ENCODE assay signal across 11 mouse cellular contexts in the genomic region with DNA sequence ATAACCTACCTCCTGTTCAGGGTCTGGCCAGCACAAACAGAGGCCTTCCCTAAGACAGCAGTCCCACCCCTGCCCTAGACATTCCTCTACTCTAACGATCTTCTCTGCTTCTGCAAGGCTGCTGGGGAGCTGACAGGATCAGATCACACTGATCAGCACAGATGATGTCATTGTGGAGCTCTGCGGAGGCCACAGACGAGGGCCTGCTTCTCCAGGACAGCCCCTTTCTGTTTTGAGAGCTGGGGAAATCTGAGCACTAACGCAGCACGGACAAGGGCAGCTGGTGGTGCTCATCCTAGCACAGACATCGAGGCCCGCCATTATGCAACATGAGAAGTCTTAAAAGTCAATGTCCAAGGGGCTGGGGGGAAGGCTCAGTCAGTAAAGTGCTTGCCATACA.
DNase-seq lines count a peak whose midpoint lies in the region; ATAC-seq lines count a peak whose summit lies in the region.
"Had no signal": no experiment of that assay in that cellular context is flagged by ENCODE, and none has a peak within 500 bp of the region (broad histone marks: within the 10 kb centered on the region; RNA-seq: fewer than 3 reads in every experiment).

No protein-coding gene starts in this region.

- H3K4me3 ChIP-seq in heart, embryonic 10.5 days = no peak overlapping the region
- H3K4me3 ChIP-seq in limb, embryonic 12.5 days (replicated peaks) = no peak overlapping the region
- no peak overlapping the region for H3K4me3 ChIP-seq in limb, embryonic 10.5 days
- no peak overlapping the region for H3K4me3 ChIP-seq in intestine, embryonic 15.5 days (replicated peaks)
- H3K4me3 ChIP-seq in stomach, embryonic 14.5 days (ENCODE audit: low read depth, low read length) = no peak overlapping the region
- H3K4me3 ChIP-seq: embryonic facial prominence, embryonic 15.5 days had no signal

- peak; percentile 40; the same call in 1 of the 2 replicates for ATAC-seq in limb, embryonic 12.5 days (ENCODE audit: insufficient number of reproducible peaks, insufficient read depth, low FRiP score, low TSS enrichment, low read depth)
- peak; percentile 15; the same call in 1 of the 2 replicates for ATAC-seq in intestine, embryonic 15.5 days
- ATAC-seq in stomach, embryonic 14.5 days (ENCODE audit: insufficient number of reproducible peaks, insufficient read depth, low FRiP score, low read depth) = peak; percentile 18; the same call in 1 of the 2 replicates
- ATAC-seq in erythroblast, adult 5-6 weeks (replicated peaks; ENCODE audit: low FRiP score, poor library complexity, severe bottlenecking) = no peak

- whole genome bisulfite sequencing in heart, embryonic 10.5 days = 11% methylated on average over 7 of the region's 7 CpGs
- 27% methylated on average over 7 of the region's 7 CpGs for WGBS in limb, embryonic 12.5 days
- 19% methylated on average over 7 of the region's 7 CpGs for WGBS in limb, embryonic 10.5 days
- 10% methylated on average over 7 of the region's 7 CpGs for WGBS in intestine, embryonic 15.5 days
- 21% methylated on average over 7 of the region's 7 CpGs for WGBS in stomach, embryonic 14.5 days

- no peak overlapping the region for H3K9ac ChIP-seq in limb, embryonic 12.5 days (replicated peaks)
- no peak overlapping the region for H3K9ac ChIP-seq in intestine, embryonic 15.5 days
- H3K9ac ChIP-seq in stomach, embryonic 14.5 days (replicated peaks; ENCODE audit: low read depth, low read length) = no peak overlapping the region
- H3K9ac ChIP-seq: embryonic facial prominence, embryonic 15.5 days had no signal

- no peak overlapping the region for H3K4me2 ChIP-seq in limb, embryonic 12.5 days
- H3K4me2 ChIP-seq in intestine, embryonic 15.5 days (replicated peaks) = no peak overlapping the region
- H3K4me2 ChIP-seq in stomach, embryonic 14.5 days (replicated peaks; ENCODE audit: low read depth, low read length) = no peak overlapping the region
- H3K4me2 ChIP-seq: embryonic facial prominence, embryonic 15.5 days had no signal

- no peaks in the 10 kb centered on the region for H3K27me3 ChIP-seq in heart, embryonic 10.5 days (ENCODE audit: insufficient read depth, poor library complexity, severe bottlenecking)
- no peaks in the 10 kb centered on the region for H3K27me3 ChIP-seq in limb, embryonic 12.5 days
- H3K27me3 ChIP-seq in limb, embryonic 10.5 days (ENCODE audit: low read depth, poor library complexity, severe bottlenecking) = no peaks in the 10 kb centered on the region
- no peaks in the 10 kb centered on the region for H3K27me3 ChIP-seq in intestine, embryonic 15.5 days (replicated peaks)
- H3K27me3 ChIP-seq in stomach, embryonic 14.5 days (ENCODE audit: control insufficient read depth, insufficient read depth, low read length) = no peaks in the 10 kb centered on the region
- H3K27me3 ChIP-seq: embryonic facial prominence, embryonic 15.5 days had no signal

- H3K4me1 ChIP-seq in heart, embryonic 10.5 days = peaks cover 25% of the 10 kb centered on the region
- H3K4me1 ChIP-seq in limb, embryonic 12.5 days (replicated peaks) = peaks cover 2% of the 10 kb centered on the region; the same call in 1 of the 2 replicates
- H3K4me1 ChIP-seq in limb, embryonic 10.5 days = peaks cover 8% of the 10 kb centered on the region
- 0 out of 2 replicates have a peak, but pooled peaks cover 4% of the 10 kb centered on the region for H3K4me1 ChIP-seq in intestine, embryonic 15.5 days (replicated peaks)
- no peaks in the 10 kb centered on the region for H3K4me1 ChIP-seq in stomach, embryonic 14.5 days (ENCODE audit: control insufficient read depth, insufficient read depth, low read length)

- no peaks in the 10 kb centered on the region for H3K36me3 ChIP-seq in heart, embryonic 10.5 days
- no peaks in the 10 kb centered on the region for H3K36me3 ChIP-seq in limb, embryonic 12.5 days
- no peaks in the 10 kb centered on the region for H3K36me3 ChIP-seq in limb, embryonic 10.5 days
- H3K36me3 ChIP-seq in intestine, embryonic 15.5 days = no peaks in the 10 kb centered on the region
- no peaks in the 10 kb centered on the region for H3K36me3 ChIP-seq in stomach, embryonic 14.5 days (ENCODE audit: control insufficient read depth, insufficient read depth, low read length)
- H3K36me3 ChIP-seq: embryonic facial prominence, embryonic 15.5 days had no signal

- H3K27ac ChIP-seq in heart, embryonic 10.5 days = peak overlapping the region; percentile 75
- H3K27ac ChIP-seq in limb, embryonic 12.5 days = 0 out of 2 replicates have a peak overlapping the region, but pooled peaks have one; percentile 41
- no peak overlapping the region for H3K27ac ChIP-seq in limb, embryonic 10.5 days
- 0 out of 2 replicates have a peak overlapping the region, but pooled peaks have one; percentile 9 for H3K27ac ChIP-seq in intestine, embryonic 15.5 days
- H3K27ac ChIP-seq in stomach, embryonic 14.5 days (ENCODE audit: low read length) = no peak overlapping the region; the same call in 1 of the 2 replicates
- H3K27ac ChIP-seq: embryonic facial prominence, embryonic 15.5 days had no signal

- no peak for DNase-seq in heart, embryonic 10.5 days (ENCODE audit: low spot score)
- DNase-seq in heart, postnatal 4 days = no peak
- no peak for DNase-seq in limb, embryonic 10.5 days (ENCODE audit: low spot score)
- DNase-seq in adrenal gland, adult 8-10 months = no peak
- DNase-seq: heart, postnatal 10 days; thymus, postnatal 25 days had no signal

- H3K9me3 ChIP-seq in heart, embryonic 10.5 days = no peaks in the 10 kb centered on the region
- no peaks in the 10 kb centered on the region for H3K9me3 ChIP-seq in limb, embryonic 12.5 days
- no peaks in the 10 kb centered on the region for H3K9me3 ChIP-seq in limb, embryonic 10.5 days (replicated peaks)
- no peaks in the 10 kb centered on the region for H3K9me3 ChIP-seq in intestine, embryonic 15.5 days
- H3K9me3 ChIP-seq in stomach, embryonic 14.5 days (ENCODE audit: control insufficient read depth, low read depth, low read length) = no peaks in the 10 kb centered on the region
- H3K9me3 ChIP-seq: embryonic facial prominence, embryonic 15.5 days had no signal

Comparison
In these comparisons a context has a peak if more than half of its experiments do, and no peak if none do; other contexts are left out.
1. H3K27ac ChIP-seq: peak in heart, embryonic 10.5 days (single experiment), limb, embryonic 12.5 days (single experiment) and intestine, embryonic 15.5 days (single experiment); none in limb, embryonic 10.5 days (single experiment) and stomach, embryonic 14.5 days (single experiment).